Mouse (Mus musculus): ENCODE measurements around the gene Olfr506.

GRCm38 (mm10) chr7:108589797-108590196, 20.8 kb upstream of the Olfr506 start:
- TF ChIP-seq ZC3H11A (IDR thresholded peaks at IDR 0.05; ENCODE audit: low read depth, low read length) (no peak), CTCF (IDR thresholded peaks at IDR 0.05 in 2 of 3, conservative IDR thresholded peaks at IDR 0.05 in 1 of 3; ENCODE audit: control insufficient read depth in 1 of 3, insufficient read depth in 1 of 3, low read depth in 2 of 3, low read length in 3 of 3, poor library complexity in 1 of 3, severe bottlenecking in 1 of 3) (no peak), MAX (IDR thresholded peaks at IDR 0.05; ENCODE audit: low read length) (no peak), MAFK (IDR thresholded peaks at IDR 0.05; ENCODE audit: borderline replicate concordance, low read depth, low read length) (no peak), USF1 (IDR thresholded peaks at IDR 0.05; ENCODE audit: low read depth, low read length) (no peak), POLR2A (IDR thresholded peaks at IDR 0.05; ENCODE audit: control insufficient read depth in 1 of 2, insufficient read depth in 1 of 2, low read depth in 1 of 2, low read length in 2 of 2, poor library complexity in 1 of 2) (no peak), ELF1 (IDR thresholded peaks at IDR 0.05; ENCODE audit: low read depth, low read length) (no peak), E2F4 (IDR thresholded peaks at IDR 0.05; ENCODE audit: borderline replicate concordance, low read depth, low read length) (no peak), GABPA (IDR thresholded peaks at IDR 0.05; ENCODE audit: low read depth, low read length) (no peak), ZMIZ1 (IDR thresholded peaks at IDR 0.05; ENCODE audit: low read depth, low read length) (no peak)

Data from MEL (cell line).